Mouse (Mus musculus) neural tube, embryonic 11.5 days (tissue): ENCODE measurements around the gene Ptms. TPM values are rescaled to one million over a fixed set of nuclear protein-coding genes. Genes with fewer than 3 reads are reported as not detected.

ENCODE experiments used
- ATAC-seq: fragments of 200-750 bp; cut with Nextera tagmentation; 2 replicates; pipeline ENCODE4 v1.8.0; 2017; ENCODE audit warnings: moderate number of reproducible peaks, mild to moderate bottlenecking, moderate TSS enrichment, moderate library complexity; ENCODE audit not compliant: insufficient read depth, low FRiP score, low TSS enrichment
- DNase-seq: peaks from one replicate; pipeline ENCODE4 v3.0.0-alpha.2; 2015; ENCODE audit warnings: low spot score
- H3K27ac ChIP-seq: fragments of 300-500 bp; sonication (generic); 2 replicates; pipeline ENCODE4 v1.5.1; 2014; ENCODE audit warnings: low read depth, mild to moderate bottlenecking, low read length
- H3K27me3 ChIP-seq: fragments of 300-500 bp; sonication (generic); 2 replicates; pipeline ENCODE4 v1.6.1; 2014; ENCODE audit warnings: mild to moderate bottlenecking, low read length, mixed read lengths; ENCODE audit not compliant: control insufficient read depth, insufficient read depth
- H3K36me3 ChIP-seq: fragments of 300-500 bp; sonication (generic); 2 replicates; pipeline ENCODE4 v1.6.1; 2014; ENCODE audit warnings: mild to moderate bottlenecking, low read length, moderate library complexity, mixed read lengths; ENCODE audit not compliant: control insufficient read depth, insufficient read depth
- H3K4me1 ChIP-seq: fragments of 300-500 bp; sonication (generic); 2 replicates; pipeline ENCODE4 v1.6.1; 2014; ENCODE audit warnings: low read length, mixed read lengths; ENCODE audit not compliant: control insufficient read depth, insufficient read depth
- H3K4me2 ChIP-seq: fragments of 300-500 bp; sonication (generic); 2 replicates; pipeline ENCODE4 v1.6.1; 2014; ENCODE audit warnings: low read depth, mild to moderate bottlenecking, moderate library complexity
- H3K4me3 ChIP-seq: fragments of 300-500 bp; sonication (generic); 2 replicates; pipeline ENCODE4 v1.5.1; 2014; ENCODE audit warnings: low read depth, low read length
- H3K9ac ChIP-seq: fragments of 300-500 bp; sonication (generic); 2 replicates; pipeline ENCODE4 v1.6.1; 2014; ENCODE audit warnings: mild to moderate bottlenecking, low read length
- H3K9me3 ChIP-seq: fragments of 300-500 bp; sonication (generic); 2 replicates; pipeline ENCODE4 v1.6.1; 2016; ENCODE audit warnings: low read length; ENCODE audit not compliant: control insufficient read depth
- WGBS: fragments of 180-500 bp; shearing (Covaris S2); extraction: QIAGEN DNeasy Blood & Tissue Kit; methylation state at CpG from one replicate; pipeline ENCODE4 v1.1.7; 2014; 5-methylcytosine and 5-hydroxymethylcytosine counted together
- polyA plus RNA-seq: library from polyadenylated mRNA; unstranded; fragments of >200 nt; fragmentation: Nextera tagmentation; extraction: Ambion mirVana; gene quantifications from 2 replicates; pipeline ENCODE4 v1.2.1, GENCODE M21; 2014

The Ptms gene
- polyA plus RNA-seq: 345 and 381 TPM in 2 replicates

DNA sequence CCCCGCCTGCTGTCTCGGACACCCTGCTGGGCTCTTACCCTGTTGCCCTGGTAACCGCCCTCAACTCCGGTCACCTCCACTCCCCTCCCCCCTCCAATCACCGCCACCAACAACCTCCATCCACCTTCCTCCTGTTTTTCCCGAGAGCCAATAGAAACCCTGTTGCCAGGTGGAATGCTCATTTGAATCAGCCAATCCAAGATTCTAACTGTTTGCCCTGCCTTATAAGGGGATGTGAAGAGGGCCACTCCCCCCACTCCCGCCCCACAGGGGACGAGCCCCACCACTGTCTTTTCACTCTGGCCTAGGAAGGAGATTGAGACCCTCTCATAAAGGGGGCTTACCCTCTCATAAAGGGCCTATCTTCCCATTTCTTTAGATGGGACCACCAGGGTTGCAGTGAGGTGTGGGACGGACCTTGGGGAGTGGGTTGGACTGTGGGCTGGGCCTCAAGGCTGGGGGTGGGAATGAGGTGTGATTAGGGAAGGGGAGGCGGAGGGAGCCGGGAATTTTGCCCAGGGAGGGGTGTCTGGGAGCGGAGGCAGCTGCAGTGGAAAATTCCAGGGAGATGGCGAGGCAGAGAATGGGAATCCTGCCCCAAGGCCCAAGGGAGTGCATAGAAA, at the start of gene Ptms:
TSS of gene Ptms (minus strand) at position 409 of the 623 bp plus-strand sequence.
- peak within 1 kb of the TSS; percentile 20; the same call in 1 of the 2 replicates for H3K4me3 ChIP-seq
- under 1% methylated on average over 13 of the region's 13 CpGs for WGBS
- DNase-seq: peak; percentile 94

DNA sequence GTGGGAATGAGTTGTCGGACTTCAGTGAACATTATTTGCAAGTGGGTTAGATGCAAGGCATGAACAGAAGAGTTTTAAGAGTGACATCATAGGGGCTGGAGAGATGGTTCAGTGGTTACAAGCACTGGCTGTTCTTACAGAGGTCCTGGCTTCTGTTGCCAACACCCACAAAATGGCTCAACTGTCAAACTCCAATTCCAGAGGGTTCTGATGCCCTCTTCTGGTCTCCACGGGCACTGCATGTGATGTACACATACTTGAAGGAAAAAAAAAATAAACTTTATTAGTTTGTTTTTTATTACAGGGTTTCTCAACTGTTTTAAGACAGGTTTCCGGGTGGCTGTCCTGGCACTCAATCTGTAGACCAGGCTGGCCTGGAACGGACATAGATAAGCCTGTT, 47.9 kb upstream of the Ptms start:
- peaks cover 6% of the 10 kb centered on the region; the same call in 1 of the 2 replicates for H3K4me1 ChIP-seq
- no peaks in the 10 kb centered on the region for H3K36me3 ChIP-seq
- ATAC-seq: no peak
- H3K4me2 ChIP-seq: no peak overlapping the region
- H3K27me3 ChIP-seq: no peaks in the 10 kb centered on the region
- H3K9ac ChIP-seq: no peak overlapping the region
- H3K4me3 ChIP-seq: no peak overlapping the region
- H3K9me3 ChIP-seq: no peaks in the 10 kb centered on the region
- 69% methylated on average over 4 of the region's 4 CpGs for WGBS
- DNase-seq: peak; percentile 45
- no peak overlapping the region for H3K27ac ChIP-seq

More for the DNA sequence above, at the start of gene Ptms:
- H3K36me3 ChIP-seq: no peaks in the 10 kb centered on the region
- ATAC-seq: peak; percentile 87
- H3K4me2 ChIP-seq: peak within 1 kb of the TSS; percentile 98
- H3K9ac ChIP-seq: peak within 1 kb of the TSS; percentile 41
- H3K27me3 ChIP-seq: no peaks in the 10 kb centered on the region
- H3K4me1 ChIP-seq: peaks cover 31% of the 10 kb centered on the region
- H3K27ac ChIP-seq: peak within 1 kb of the TSS; percentile 100
- no peaks in the 10 kb centered on the region for H3K9me3 ChIP-seq

- H3K27me3 ChIP-seq: no peaks in the 10 kb centered on the region
- ATAC-seq: no peak
- H3K9ac ChIP-seq: no peak overlapping the region
- peaks cover 6% of the 10 kb centered on the region; the same call in 1 of the 2 replicates for H3K4me1 ChIP-seq
- WGBS: 98% methylated on average over 7 of the region's 7 CpGs
- no peak for DNase-seq
- peaks cover 2% of the 10 kb centered on the region; the same call in 1 of the 2 replicates for H3K36me3 ChIP-seq
- H3K4me3 ChIP-seq: peak overlapping the region; percentile 76
- no peaks in the 10 kb centered on the region for H3K9me3 ChIP-seq
- no peak overlapping the region for H3K27ac ChIP-seq
- no peak overlapping the region; the same call in 1 of the 2 replicates for H3K4me2 ChIP-seq
Measured at GRCm38 (mm10) chr6:124966466-124967118, 46.7 kb upstream of the Ptms start.

DNA sequence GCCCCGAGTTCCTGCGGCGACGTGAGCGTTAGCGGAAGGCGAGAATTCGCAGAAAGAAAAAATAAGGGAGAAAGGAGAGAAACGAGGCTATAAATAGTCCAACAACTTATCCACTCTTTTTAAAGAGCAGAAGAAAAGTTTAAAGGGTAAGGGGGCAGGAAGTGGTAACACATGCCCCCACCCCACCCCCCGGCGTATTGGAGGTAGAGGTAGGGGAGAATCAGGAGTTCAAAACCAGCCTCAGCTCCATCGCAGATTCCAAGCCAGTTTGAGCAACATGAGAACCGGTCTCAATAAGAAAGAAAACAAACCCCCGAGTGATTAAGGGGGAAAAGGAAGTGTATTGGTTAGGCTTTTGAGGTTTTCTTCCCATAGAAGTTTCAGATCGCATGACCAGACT, 45.8 kb upstream of the Ptms start:
- Histone ChIP-seq H3K36me3 (peaks cover 3% of the 10 kb centered on the region; the same call in 1 of the 2 replicates), H3K4me1 (peaks cover 6% of the 10 kb centered on the region; the same call in 1 of the 2 replicates), H3K27me3 (no peaks in the 10 kb centered on the region), H3K9me3 (no peaks in the 10 kb centered on the region), H3K4me3 (peak overlapping the region; percentile 76), H3K27ac (peak overlapping the region; percentile 85), H3K4me2 (peak overlapping the region; percentile 84), H3K9ac (peak overlapping the region; percentile 92)
- ATAC-seq (no peak), DNase-seq (no peak)
- WGBS: 16% methylated on average over 15 of the region's 15 CpGs

- H3K27me3 ChIP-seq: no peaks in the 10 kb centered on the region
- peaks cover 6% of the 10 kb centered on the region; the same call in 1 of the 2 replicates for H3K4me1 ChIP-seq
- no peaks in the 10 kb centered on the region for H3K9me3 ChIP-seq
- H3K4me3 ChIP-seq: peak within 1 kb of the TSS; percentile 76
- peak; percentile 97 for DNase-seq
- peak within 1 kb of the TSS; percentile 84 for H3K4me2 ChIP-seq
- peak within 1 kb of the TSS; percentile 92 for H3K9ac ChIP-seq
- peak within 1 kb of the TSS; percentile 85 for H3K27ac ChIP-seq
- ATAC-seq: peak; percentile 91
- WGBS: under 1% methylated on average over 65 of the region's 68 CpGs
- H3K36me3 ChIP-seq: peaks cover 4% of the 10 kb centered on the region; the same call in 1 of the 2 replicates
Measured at GRCm38 (mm10) chr6:124965088-124965719, 45.3 kb upstream of the Ptms start, which contains the start of gene Cops7a. Gene Cops7a, minus strand, starts transcription at chr6:124965538.

DNA sequence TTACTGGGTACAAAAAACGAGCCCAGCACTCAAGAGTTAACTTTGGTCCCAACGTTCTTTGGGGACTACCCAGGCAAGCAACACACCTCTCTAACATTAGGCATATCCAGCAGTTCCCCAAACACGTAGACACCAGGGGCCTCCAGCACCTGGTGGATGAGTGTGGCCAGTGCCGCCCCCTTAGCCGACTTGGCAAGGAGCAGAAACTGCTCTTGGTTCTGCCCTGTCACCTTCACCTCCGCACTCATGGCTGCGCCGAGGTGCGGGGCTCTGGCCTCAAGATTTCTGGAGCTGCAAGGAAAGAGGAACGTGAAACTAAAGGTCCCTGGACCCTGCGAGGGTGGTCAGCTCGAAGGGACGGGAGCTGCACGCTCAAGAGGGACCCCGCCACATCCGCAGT, 44.7 kb upstream of the Ptms start:
- ATAC-seq (peak; percentile 3; the same call in 1 of the 2 replicates), DNase-seq (no peak)
- Histone ChIP-seq H3K27me3 (no peaks in the 10 kb centered on the region), H3K4me1 (peaks cover 6% of the 10 kb centered on the region; the same call in 1 of the 2 replicates), H3K27ac (no peak overlapping the region), H3K9me3 (no peaks in the 10 kb centered on the region), H3K4me2 (peak overlapping the region; percentile 84), H3K4me3 (peak overlapping the region; percentile 76), H3K36me3 (peaks cover 6% of the 10 kb centered on the region; the same call in 1 of the 2 replicates), H3K9ac (peak overlapping the region; percentile 92)
- WGBS: 45% methylated on average over 16 of the region's 16 CpGs

GRCm38 (mm10) chr6:124961021-124961420, 41.1 kb upstream of the Ptms start:
- Histone ChIP-seq H3K4me2 (no peak overlapping the region), H3K4me3 (no peak overlapping the region), H3K27ac (no peak overlapping the region), H3K4me1 (peaks cover 6% of the 10 kb centered on the region; the same call in 1 of the 2 replicates), H3K36me3 (peaks cover 8% of the 10 kb centered on the region), H3K9ac (no peak overlapping the region), H3K9me3 (no peaks in the 10 kb centered on the region), H3K27me3 (no peaks in the 10 kb centered on the region)
- DNase-seq: no peak
- WGBS: 93% methylated on average over 12 of the region's 12 CpGs
- ATAC-seq: no peak

GRCm38 (mm10) chr6:124959960-124960359, 40.1 kb upstream of the Ptms start:
- H3K4me1 ChIP-seq: peaks cover 6% of the 10 kb centered on the region; the same call in 1 of the 2 replicates
- H3K27me3 ChIP-seq: no peaks in the 10 kb centered on the region
- H3K4me3 ChIP-seq: no peak overlapping the region
- peaks cover 8% of the 10 kb centered on the region for H3K36me3 ChIP-seq
- H3K9ac ChIP-seq: no peak overlapping the region
- ATAC-seq: no peak
- H3K27ac ChIP-seq: no peak overlapping the region
- WGBS: 89% methylated on average over 13 of the region's 13 CpGs
- no peak overlapping the region for H3K4me2 ChIP-seq
- H3K9me3 ChIP-seq: no peaks in the 10 kb centered on the region
- DNase-seq: no peak
